Mouse (Mus musculus): ENCODE measurements at regions not wholly inside any gene's neighbourhood (a gene's known extent, or its start where the extent isn't known, plus 50 kb on each side); places are given as distances from the start of the nearest gene placed in this dataset.

DNA sequence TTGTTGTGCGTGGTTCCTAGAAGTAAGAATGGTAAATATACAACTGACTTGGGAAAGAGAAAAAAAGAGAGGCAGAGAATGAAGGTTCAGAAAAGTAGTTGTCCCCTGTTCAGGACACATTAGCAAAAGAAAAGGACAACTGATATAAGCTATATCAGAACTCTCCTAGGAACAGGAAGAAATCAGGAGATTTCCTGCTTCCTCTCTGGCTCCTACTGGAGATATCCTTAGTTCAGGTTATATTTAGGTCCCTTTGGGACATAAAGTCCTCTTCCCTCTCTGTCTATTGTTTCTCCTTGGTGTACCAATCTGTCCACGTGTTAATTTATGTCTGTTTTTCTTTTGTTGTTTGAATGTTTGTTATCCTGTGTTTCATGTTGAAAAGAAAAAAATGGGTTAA, 410.7 kb upstream of the Marcks start:
- no peak for TF ChIP-seq EP300 (IDR thresholded peaks at IDR 0.05)
- no peak for TF ChIP-seq CTCF (IDR thresholded peaks at IDR 0.05)
